Mouse (Mus musculus): ENCODE results near the gene Irf2bp2. TPM values are rescaled to one million over a fixed set of nuclear protein-coding genes. Genes with fewer than 3 reads are reported as not detected.
A peak's percentile ranks its signal among the peaks of the same experiment; 100 is the strongest.

The Irf2bp2 gene
- polyA plus RNA-seq (2015; fragmentation: Nextera tagmentation; extraction: Ambion mirVana): 10.5 and 11.1 TPM in 2 replicates

- Histone ChIP-seq H3K9ac (replicated peaks) (peak within 1 kb of the TSS; percentile 96), H3K27me3 (no peaks in the 10 kb centered on the region), H3K4me2 (replicated peaks) (peak within 1 kb of the TSS; percentile 83), H3K9me3 (no peaks in the 10 kb centered on the region), H3K36me3 (peaks cover 2% of the 10 kb centered on the region; the same call in 1 of the 2 replicates), H3K27ac (replicated peaks) (peak within 1 kb of the TSS; percentile 100), H3K4me1 (peaks cover 62% of the 10 kb centered on the region), H3K4me3 (peak within 1 kb of the TSS; percentile 86)
- under 1% methylated on average over 49 of the region's 56 CpGs for WGBS
- peak; percentile 66 for ATAC-seq (replicated peaks)
Measured at GRCm38 (mm10) chr8:126593889-126594480, at the start of gene Irf2bp2. Irf2bp2 (minus strand) TSS chr8:126593986.

- no peaks in the 10 kb centered on the region for H3K9me3 ChIP-seq
- no peak overlapping the region for H3K4me3 ChIP-seq
- 95% methylated on average over 4 of the region's 4 CpGs for WGBS
- H3K9ac ChIP-seq (replicated peaks): no peak overlapping the region
- H3K27ac ChIP-seq (replicated peaks): no peak overlapping the region
- H3K27me3 ChIP-seq: no peaks in the 10 kb centered on the region
- no peak for ATAC-seq (replicated peaks)
- no peaks in the 10 kb centered on the region for H3K4me1 ChIP-seq
- no peak overlapping the region for H3K4me2 ChIP-seq (replicated peaks)
- no peaks in the 10 kb centered on the region for H3K36me3 ChIP-seq
Measured at GRCm38 (mm10) chr8:126642665-126643064, 48.9 kb upstream of the Irf2bp2 start.

DNA sequence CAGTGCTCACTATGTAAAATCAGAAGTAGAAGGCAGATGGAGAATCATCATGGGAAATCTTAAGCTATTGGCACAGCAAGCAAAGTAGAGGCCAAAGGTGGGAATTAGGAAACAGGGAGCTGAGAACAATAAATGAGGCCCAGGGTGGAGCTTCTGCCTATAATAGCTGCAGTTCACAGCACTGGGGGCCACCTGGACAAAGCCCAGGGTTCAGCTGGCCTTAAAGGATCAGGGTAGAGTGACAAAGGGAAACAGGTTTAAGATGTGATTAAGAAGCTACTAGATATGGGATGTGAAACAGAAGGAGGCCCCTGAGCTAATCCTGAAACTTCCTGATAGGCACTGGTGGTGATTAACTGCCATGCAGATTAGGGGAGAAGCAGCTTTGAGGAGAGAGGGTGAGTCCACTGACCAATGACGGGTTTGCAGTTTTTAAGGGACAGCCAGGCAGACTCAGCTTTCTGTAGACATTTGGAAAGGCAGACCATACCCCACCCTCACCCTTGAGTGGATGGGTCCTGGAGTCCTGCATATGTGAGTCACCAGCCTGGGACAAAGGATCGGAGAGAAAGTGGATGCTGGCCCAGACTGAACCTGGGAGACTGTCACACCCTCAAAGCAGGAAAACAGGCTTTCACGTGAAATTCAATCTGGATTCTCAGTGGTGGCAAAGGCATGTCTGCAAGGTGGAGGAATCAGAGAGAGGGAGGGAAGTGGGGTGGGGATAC is 47.9 kb upstream of the Irf2bp2 start:
- no peaks in the 10 kb centered on the region for H3K4me1 ChIP-seq
- no peak overlapping the region for H3K4me3 ChIP-seq
- no peak overlapping the region for H3K9ac ChIP-seq (replicated peaks)
- WGBS: 61% methylated on average over 3 of the region's 3 CpGs
- H3K27ac ChIP-seq (replicated peaks): no peak overlapping the region
- H3K4me2 ChIP-seq (replicated peaks): no peak overlapping the region
- no peaks in the 10 kb centered on the region for H3K36me3 ChIP-seq
- no peak for ATAC-seq (replicated peaks)
- H3K9me3 ChIP-seq: no peaks in the 10 kb centered on the region
- H3K27me3 ChIP-seq: no peaks in the 10 kb centered on the region

- 81% methylated on average over 3 of the region's 3 CpGs for WGBS
- Histone ChIP-seq H3K9ac (replicated peaks) (no peak overlapping the region), H3K4me3 (no peak overlapping the region), H3K27me3 (no peaks in the 10 kb centered on the region), H3K4me2 (replicated peaks) (no peak overlapping the region), H3K4me1 (no peaks in the 10 kb centered on the region; the same call in 1 of the 2 replicates), H3K27ac (replicated peaks) (no peak overlapping the region), H3K9me3 (no peaks in the 10 kb centered on the region), H3K36me3 (no peaks in the 10 kb centered on the region)
- ATAC-seq (replicated peaks): no peak
Measured at GRCm38 (mm10) chr8:126639161-126639560, 45.4 kb upstream of the Irf2bp2 start.

- Histone ChIP-seq H3K9me3 (no peaks in the 10 kb centered on the region), H3K4me1 (no peaks in the 10 kb centered on the region; the same call in 1 of the 2 replicates), H3K4me3 (no peak overlapping the region), H3K4me2 (replicated peaks) (no peak overlapping the region), H3K36me3 (no peaks in the 10 kb centered on the region), H3K27ac (replicated peaks) (no peak overlapping the region), H3K9ac (replicated peaks) (no peak overlapping the region), H3K27me3 (no peaks in the 10 kb centered on the region)
- 75% methylated on average over 8 of the region's 8 CpGs for WGBS
- no peak for ATAC-seq (replicated peaks)
Measured at GRCm38 (mm10) chr8:126638027-126638426, 44.2 kb upstream of the Irf2bp2 start.

DNA sequence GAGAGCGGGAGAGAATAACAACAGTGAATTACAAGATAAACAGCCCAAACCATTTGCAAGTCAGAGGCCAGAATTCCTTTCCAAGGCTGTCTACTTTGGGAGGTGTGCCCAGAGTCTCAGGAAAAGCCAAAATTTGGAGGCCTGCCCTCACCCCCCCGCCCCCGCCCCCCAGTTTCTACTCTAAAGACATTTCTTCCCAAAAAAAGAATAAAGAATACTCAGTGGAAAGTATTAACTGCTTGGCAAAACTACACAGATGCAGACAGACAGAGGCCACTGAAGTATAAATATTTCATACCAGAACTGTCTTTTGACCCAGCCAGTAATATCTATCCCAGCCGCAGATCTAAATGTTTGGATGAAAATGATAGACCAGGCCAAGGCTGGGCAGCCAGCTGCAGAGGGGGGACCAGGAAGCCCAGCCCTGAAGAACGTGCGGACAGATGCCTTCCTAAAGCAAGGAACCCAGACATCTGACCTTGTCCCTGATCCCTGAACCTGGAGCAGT is 40.8 kb upstream of the Irf2bp2 start:
- Histone ChIP-seq H3K36me3 (no peaks in the 10 kb centered on the region), H3K4me2 (replicated peaks) (no peak overlapping the region), H3K27me3 (no peaks in the 10 kb centered on the region), H3K4me1 (no peaks in the 10 kb centered on the region; the same call in 1 of the 2 replicates), H3K9me3 (peaks cover 8% of the 10 kb centered on the region; the same call in 1 of the 2 replicates), H3K9ac (replicated peaks) (no peak overlapping the region), H3K4me3 (no peak overlapping the region), H3K27ac (replicated peaks) (no peak overlapping the region)
- ATAC-seq (replicated peaks): no peak
- 76% methylated on average over 6 of the region's 6 CpGs for WGBS

DNA sequence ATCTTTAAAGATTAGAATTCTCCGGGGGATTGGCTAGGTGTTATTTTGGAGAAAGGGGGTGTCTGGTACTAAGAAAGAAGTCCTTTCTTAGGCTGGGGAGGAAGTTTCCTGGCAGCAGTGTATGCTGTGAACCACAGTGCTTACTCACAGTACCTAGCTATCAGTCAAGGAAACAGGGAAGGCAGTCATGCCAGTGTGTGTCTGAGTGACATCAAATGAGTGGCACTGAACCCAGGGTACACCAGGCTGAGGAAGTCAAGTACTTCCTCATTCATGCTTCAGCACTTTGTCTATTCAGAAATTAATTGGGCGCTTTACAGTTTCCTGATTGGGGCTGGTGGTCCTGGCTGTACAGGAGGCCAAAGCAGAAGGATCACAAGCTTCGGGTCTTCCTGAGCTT is 34.8 kb upstream of the Irf2bp2 start:
- 96% methylated on average over 3 of the region's 3 CpGs for WGBS
- no peak for ATAC-seq (replicated peaks)
- Histone ChIP-seq H3K27me3 (no peaks in the 10 kb centered on the region), H3K27ac (replicated peaks) (no peak overlapping the region), H3K4me1 (no peaks in the 10 kb centered on the region), H3K4me2 (replicated peaks) (no peak overlapping the region), H3K4me3 (no peak overlapping the region), H3K36me3 (no peaks in the 10 kb centered on the region), H3K9ac (replicated peaks) (no peak overlapping the region), H3K9me3 (peaks cover 8% of the 10 kb centered on the region; the same call in 1 of the 2 replicates)

DNA sequence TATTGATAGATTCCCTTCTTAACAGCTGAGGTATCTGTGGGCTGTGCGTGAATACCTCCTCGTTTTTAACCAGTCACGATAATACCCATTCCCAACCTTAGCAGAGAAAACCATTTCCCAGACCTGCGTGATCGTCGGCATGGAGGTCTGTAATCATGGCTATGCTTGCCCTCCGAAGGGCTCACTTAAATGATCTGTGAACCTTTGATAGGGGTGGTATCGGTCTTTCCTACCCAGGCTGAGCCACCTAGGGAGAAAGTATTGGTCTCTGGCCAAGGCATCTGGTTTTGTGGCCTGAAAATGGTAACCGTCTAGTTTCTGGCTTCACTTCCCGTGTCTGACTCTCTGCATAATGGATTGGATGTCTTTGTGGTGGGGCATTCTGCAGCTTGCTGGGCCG is 32.6 kb upstream of the Irf2bp2 start:
- H3K4me1 ChIP-seq: no peaks in the 10 kb centered on the region
- H3K9me3 ChIP-seq: peaks cover 8% of the 10 kb centered on the region; the same call in 1 of the 2 replicates
- ATAC-seq (replicated peaks): no peak
- H3K27ac ChIP-seq (replicated peaks): no peak overlapping the region
- H3K9ac ChIP-seq (replicated peaks): no peak overlapping the region
- H3K4me2 ChIP-seq (replicated peaks): no peak overlapping the region
- no peaks in the 10 kb centered on the region for H3K36me3 ChIP-seq
- 90% methylated on average over 11 of the region's 11 CpGs for WGBS
- no peak overlapping the region for H3K4me3 ChIP-seq
- H3K27me3 ChIP-seq: no peaks in the 10 kb centered on the region

DNA sequence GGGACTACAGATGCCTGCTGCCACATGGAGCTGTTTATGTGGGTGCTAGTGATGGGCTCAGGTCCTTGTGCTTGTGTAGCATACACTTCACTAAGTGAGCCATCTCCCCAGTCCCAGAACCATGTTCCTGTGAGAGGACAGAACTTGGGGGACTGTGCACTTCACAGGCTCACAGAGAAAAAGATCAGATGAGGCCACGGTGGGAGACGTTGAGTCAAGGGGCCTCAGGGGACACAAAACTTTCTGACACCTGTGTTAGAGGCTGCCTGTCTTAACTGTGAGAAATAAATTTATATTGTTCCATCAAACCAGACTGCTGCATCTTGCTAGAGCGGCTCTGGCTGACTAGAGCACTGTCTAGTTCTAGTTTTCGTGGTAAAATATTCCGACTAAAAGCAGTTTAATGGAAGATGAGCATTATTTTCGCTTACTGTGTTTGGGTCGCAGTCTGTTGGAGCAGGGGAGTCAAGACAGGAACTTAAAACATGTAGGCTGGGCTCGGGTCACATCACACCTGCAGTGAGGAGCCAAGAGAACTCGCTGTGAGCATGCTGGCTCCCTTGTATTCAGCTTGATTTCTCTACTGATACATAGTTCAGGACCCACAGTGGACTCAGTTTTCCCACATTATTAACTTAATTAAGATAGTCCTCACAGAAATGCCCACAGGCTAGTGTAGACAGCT is 28.5 kb upstream of the Irf2bp2 start:
- ATAC-seq (replicated peaks): no peak
- Histone ChIP-seq H3K4me3 (no peak overlapping the region), H3K9ac (replicated peaks) (no peak overlapping the region), H3K27me3 (no peaks in the 10 kb centered on the region), H3K4me2 (replicated peaks) (no peak overlapping the region), H3K9me3 (no peaks in the 10 kb centered on the region), H3K36me3 (no peaks in the 10 kb centered on the region), H3K4me1 (no peaks in the 10 kb centered on the region), H3K27ac (replicated peaks) (no peak overlapping the region)
- WGBS: 89% methylated on average over 9 of the region's 9 CpGs

- H3K27me3 ChIP-seq: no peaks in the 10 kb centered on the region
- H3K4me1 ChIP-seq: no peaks in the 10 kb centered on the region
- H3K27ac ChIP-seq (replicated peaks): no peak overlapping the region
- H3K9ac ChIP-seq (replicated peaks): no peak overlapping the region
- H3K36me3 ChIP-seq: no peaks in the 10 kb centered on the region
- H3K4me3 ChIP-seq: no peak overlapping the region
- no peaks in the 10 kb centered on the region for H3K9me3 ChIP-seq
- H3K4me2 ChIP-seq (replicated peaks): no peak overlapping the region
- ATAC-seq (replicated peaks): no peak
- WGBS: 87% methylated on average over 3 of the region's 3 CpGs
Measured at GRCm38 (mm10) chr8:126620721-126621120, 26.9 kb upstream of the Irf2bp2 start.

DNA sequence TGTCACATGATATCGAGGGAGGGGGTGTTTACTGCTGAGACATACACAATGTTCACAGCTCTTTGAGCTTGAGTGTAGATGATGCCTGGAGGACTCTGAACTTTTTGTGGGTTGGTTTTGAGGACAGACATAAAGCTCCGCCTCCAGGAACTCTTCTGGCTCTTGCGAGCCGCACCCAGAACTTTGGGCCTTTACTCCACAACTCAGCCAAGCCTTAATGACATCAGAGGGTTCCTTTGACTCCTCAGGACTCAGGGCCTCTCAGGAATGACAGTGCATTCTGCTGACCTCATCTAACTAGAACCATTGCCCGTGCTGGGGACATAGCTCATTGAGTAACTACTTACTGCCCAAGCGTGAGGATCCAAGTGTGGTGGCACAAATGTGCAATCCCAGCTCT is 25.7 kb upstream of the Irf2bp2 start:
- ATAC-seq (replicated peaks): no peak
- Histone ChIP-seq H3K4me2 (replicated peaks) (no peak overlapping the region), H3K27ac (replicated peaks) (no peak overlapping the region), H3K9me3 (no peaks in the 10 kb centered on the region), H3K4me3 (no peak overlapping the region), H3K4me1 (no peaks in the 10 kb centered on the region), H3K27me3 (no peaks in the 10 kb centered on the region), H3K36me3 (no peaks in the 10 kb centered on the region), H3K9ac (replicated peaks) (no peak overlapping the region)
- WGBS: 91% methylated on average over 6 of the region's 6 CpGs

GRCm38 (mm10) chr8:126617665-126618064 is 23.9 kb upstream of the Irf2bp2 start:
- Histone ChIP-seq H3K27me3 (no peaks in the 10 kb centered on the region), H3K4me1 (no peaks in the 10 kb centered on the region), H3K4me3 (no peak overlapping the region), H3K4me2 (replicated peaks) (no peak overlapping the region), H3K9me3 (no peaks in the 10 kb centered on the region), H3K27ac (replicated peaks) (no peak overlapping the region), H3K36me3 (no peaks in the 10 kb centered on the region), H3K9ac (replicated peaks) (no peak overlapping the region)
- ATAC-seq (replicated peaks): no peak
- WGBS: 93% methylated on average over 5 of the region's 5 CpGs
